Mouse (Mus musculus) liver, embryonic 13.5 days (tissue): Measurements from ENCODE around the gene Tmem179b. TPM values are rescaled to one million over a fixed set of nuclear protein-coding genes. Genes with fewer than 3 reads are reported as not detected.

Experiments used
- ATAC-seq: fragments of 200-750 bp; cut with Nextera tagmentation; 2 replicates; pipeline ENCODE4 v1.8.0; 2017; ENCODE audit warnings: low read depth, mild to moderate bottlenecking, moderate number of reproducible peaks, moderate library complexity
- DNase-seq: peaks from one replicate; pipeline ENCODE4 v3.0.0; 2022
- H3K27ac ChIP-seq: fragments of 300-500 bp; sonication (generic); 2 replicates; pipeline ENCODE4 v1.5.1; 2015; ENCODE audit warnings: moderate library complexity, mild to moderate bottlenecking, inconsistent platforms
- H3K27me3 ChIP-seq: fragments of 300-500 bp; sonication (generic); 2 replicates; pipeline ENCODE4 v1.6.1; 2015; ENCODE audit warnings: mild to moderate bottlenecking, inconsistent platforms
- H3K36me3 ChIP-seq: fragments of 300-500 bp; sonication (generic); 2 replicates; pipeline ENCODE4 v1.6.1; 2015; ENCODE audit warnings: mild to moderate bottlenecking, inconsistent platforms
- H3K4me1 ChIP-seq: fragments of 300-500 bp; sonication (generic); replicated peaks from 2 replicates; pipeline ENCODE4 v1.6.1; 2015; ENCODE audit warnings: inconsistent platforms
- H3K4me2 ChIP-seq: fragments of 300-500 bp; sonication (generic); 2 replicates; pipeline ENCODE4 v1.6.1; 2015; ENCODE audit warnings: inconsistent platforms, mild to moderate bottlenecking, moderate library complexity
- H3K4me3 ChIP-seq: fragments of 300-500 bp; sonication (generic); replicated peaks from 2 replicates; pipeline ENCODE4 v1.5.1; 2015; ENCODE audit warnings: mild to moderate bottlenecking, inconsistent platforms
- H3K9ac ChIP-seq: fragments of 300-500 bp; sonication (generic); 2 replicates; pipeline ENCODE4 v1.6.1; 2015; ENCODE audit warnings: mild to moderate bottlenecking, inconsistent platforms
- H3K9me3 ChIP-seq: fragments of 300-500 bp; sonication (generic); replicated peaks from 2 replicates; pipeline ENCODE4 v1.6.1; 2016; ENCODE audit warnings: inconsistent platforms
- WGBS: fragments of 180-500 bp; shearing (Covaris S2); methylation state at CpG from one replicate; pipeline ENCODE4 v1.1.7; 2015; ENCODE audit not compliant: insufficient replicate concordance; 5-methylcytosine and 5-hydroxymethylcytosine counted together
- microRNA-seq: library from miRNA; unstranded; fragments of <30 nt; microRNA quantifications from one replicate; pipeline ENCODE4, GENCODE M21; 2016
- polyA plus RNA-seq: library from polyadenylated mRNA; unstranded; fragments of >200 nt; fragmentation: Nextera tagmentation; extraction: Ambion mirVana; gene quantifications from 2 replicates; pipeline ENCODE4 v1.2.1, GENCODE M21; 2015

The Tmem179b gene
- polyA plus RNA-seq, 1 experiment from 2014 or later, result 97.1 TPM

GRCm38 (mm10) chr19:8727495-8728114 lies 46.7 kb downstream of the Tmem179b start:
- no peak for DNase-seq
- H3K4me2 ChIP-seq, result no peak overlapping the region
- peak overlapping the region; percentile 44; the same call in 1 of the 2 replicates for H3K27ac ChIP-seq
- H3K4me3 ChIP-seq, result no peak overlapping the region
- H3K4me1 ChIP-seq, result peaks cover 27% of the 10 kb centered on the region
- H3K36me3 ChIP-seq, result peaks cover 32% of the 10 kb centered on the region
- 8% methylated on average over 5 of the region's 5 CpGs for WGBS
- ATAC-seq, result no peak
- peaks cover under 1% of the 10 kb centered on the region; the same call in 1 of the 2 replicates for H3K27me3 ChIP-seq
- H3K9ac ChIP-seq, result no peak overlapping the region
- H3K9me3 ChIP-seq, result no peaks in the 10 kb centered on the region

GRCm38 (mm10) chr19:8726609-8727390 lies 47.5 kb downstream of the Tmem179b start:
- H3K4me3 ChIP-seq, result peak overlapping the region; percentile 85; the same call in 1 of the 2 replicates
- no peaks in the 10 kb centered on the region for H3K27me3 ChIP-seq
- peak overlapping the region; percentile 19; the same call in 1 of the 2 replicates for H3K4me2 ChIP-seq
- peaks cover 32% of the 10 kb centered on the region for H3K36me3 ChIP-seq
- peak overlapping the region; percentile 86; the same call in 1 of the 2 replicates for H3K9ac ChIP-seq
- H3K27ac ChIP-seq, result peak overlapping the region; percentile 98
- WGBS, result 11% methylated on average over 3 of the region's 3 CpGs
- DNase-seq (no peak), ATAC-seq (peak; percentile 4; the same call in 1 of the 2 replicates)
- peaks cover 32% of the 10 kb centered on the region for H3K4me1 ChIP-seq
- H3K9me3 ChIP-seq, result no peaks in the 10 kb centered on the region

- H3K9ac ChIP-seq, result peak overlapping the region; percentile 86
- no peaks in the 10 kb centered on the region for H3K27me3 ChIP-seq
- peak overlapping the region; percentile 85 for H3K4me3 ChIP-seq
- H3K9me3 ChIP-seq, result no peaks in the 10 kb centered on the region
- DNase-seq (no peak), ATAC-seq (no peak)
- H3K4me1 ChIP-seq, result peaks cover 47% of the 10 kb centered on the region
- peak overlapping the region; percentile 78 for H3K4me2 ChIP-seq
- peak overlapping the region; percentile 98 for H3K27ac ChIP-seq
- 27% methylated on average over 4 of the region's 4 CpGs for WGBS
- peaks cover 32% of the 10 kb centered on the region for H3K36me3 ChIP-seq
Measured at GRCm38 (mm10) chr19:8725081-8725613, 49.1 kb downstream of the Tmem179b start.

- Histone ChIP-seq H3K27me3 (no peaks in the 10 kb centered on the region), H3K9ac (peak overlapping the region; percentile 86), H3K9me3 (no peaks in the 10 kb centered on the region), H3K4me3 (peak overlapping the region; percentile 85), H3K36me3 (peaks cover 32% of the 10 kb centered on the region), H3K27ac (peak overlapping the region; percentile 98), H3K4me1 (peaks cover 50% of the 10 kb centered on the region), H3K4me2 (peak overlapping the region; percentile 78)
- no peak for DNase-seq
- 0% methylated on average over 2 of the region's 2 CpGs for WGBS
- no peak for ATAC-seq
Measured at GRCm38 (mm10) chr19:8724392-8724791, 49.9 kb downstream of the Tmem179b start.

GRCm38 (mm10) chr19:8723574-8724346 lies 50.5 kb downstream of the Tmem179b start:
- peaks cover 53% of the 10 kb centered on the region for H3K4me1 ChIP-seq
- whole genome bisulfite sequencing, result under 1% methylated on average over 20 of the region's 20 CpGs
- peak overlapping the region; percentile 98 for H3K27ac ChIP-seq

GRCm38 (mm10) chr19:8722907-8723573 lies 51.2 kb downstream of the Tmem179b start, which contains the start of gene Slc3a2:
TSS of gene Slc3a2 (minus strand) at chr19:8723369.
- ATAC-seq, result peak; percentile 90
- DNase-seq, result peak; percentile 97
- WGBS, result under 1% methylated on average over 50 of the region's 50 CpGs
- Histone ChIP-seq H3K9me3 (no peaks in the 10 kb centered on the region), H3K4me2 (peak within 1 kb of the TSS; percentile 81), H3K36me3 (peaks cover 32% of the 10 kb centered on the region), H3K27me3 (no peaks in the 10 kb centered on the region), H3K4me3 (peak within 1 kb of the TSS; percentile 85), H3K27ac (peak within 1 kb of the TSS; percentile 98), H3K4me1 (peaks cover 59% of the 10 kb centered on the region), H3K9ac (peak within 1 kb of the TSS; percentile 88)

More at GRCm38 (mm10) chr19:8723574-8724346, 50.5 kb downstream of the Tmem179b start:
- no peaks in the 10 kb centered on the region for H3K9me3 ChIP-seq
- no peaks in the 10 kb centered on the region for H3K27me3 ChIP-seq
- peak overlapping the region; percentile 85 for H3K4me3 ChIP-seq
- peak overlapping the region; percentile 86 for H3K9ac ChIP-seq
- DNase-seq, result no peak
- peaks cover 32% of the 10 kb centered on the region for H3K36me3 ChIP-seq
- no peak for ATAC-seq
- peak overlapping the region; percentile 78 for H3K4me2 ChIP-seq

GRCm38 (mm10) chr19:8722559-8722906 lies 51.7 kb downstream of the Tmem179b start:
- Histone ChIP-seq H3K27ac (peak overlapping the region; percentile 98), H3K4me1 (peaks cover 64% of the 10 kb centered on the region), H3K9ac (peak overlapping the region; percentile 88), H3K9me3 (no peaks in the 10 kb centered on the region), H3K4me2 (peak overlapping the region; percentile 81), H3K4me3 (peak overlapping the region; percentile 85), H3K36me3 (peaks cover 32% of the 10 kb centered on the region), H3K27me3 (no peaks in the 10 kb centered on the region)
- DNase-seq (no peak), ATAC-seq (peak; percentile 8; the same call in 1 of the 2 replicates)
- under 1% methylated on average over 5 of the region's 5 CpGs for WGBS

Small RNA genes lying within 50 kb of the gene (microRNA-seq; reads per million reads assigned to microRNA genes)
- gene Mir6992, result 2.1 reads per million

Other genes starting within 250 kb of the Tmem179b start
- gene Slc22a8, start 183.2 kb downstream of the Tmem179b start, polyA plus RNA-seq, result 1.3 and 1.6 TPM in 2 replicates
- gene Slc22a6, start 156.4 kb downstream of the Tmem179b start, polyA plus RNA-seq, result not detected in 2 replicates
- not detected in 2 replicates for gene Chrm1, start 110.7 kb downstream of the Tmem179b start, polyA plus RNA-seq
- gene Slc3a2, start 51.1 kb downstream of the Tmem179b start, polyA plus RNA-seq, result 118 and 128 TPM in 2 replicates
- gene Wdr74, start 38.6 kb downstream of the Tmem179b start, polyA plus RNA-seq, result 80.8 and 81.6 TPM in 2 replicates
- 0.81 and 1.3 TPM in 2 replicates for gene 1700092M07Rik, start 33.7 kb downstream of the Tmem179b start, polyA plus RNA-seq
- 48.2 and 51.9 TPM in 2 replicates for gene Stx5a, start 33.1 kb downstream of the Tmem179b start, polyA plus RNA-seq
- gene Nxf1, start 17.4 kb downstream of the Tmem179b start, polyA plus RNA-seq, result 93.3 and 104 TPM in 2 replicates
- gene Tmem223, start 3.5 kb downstream of the Tmem179b start, polyA plus RNA-seq, result 66.1 and 74.2 TPM in 2 replicates
- 16.6 and 17.2 TPM in 2 replicates for gene Taf6l, start 11.9 kb upstream of the Tmem179b start, polyA plus RNA-seq
- gene Polr2g, start 24.1 kb upstream of the Tmem179b start, polyA plus RNA-seq, result 105 and 110 TPM in 2 replicates
- gene Zbtb3, start 28.1 kb upstream of the Tmem179b start, polyA plus RNA-seq, result 1.5 TPM in 2 replicates
- gene Ttc9c, start 44.9 kb upstream of the Tmem179b start, polyA plus RNA-seq, result 25.1 and 27.4 TPM in 2 replicates
- 2.8 and 3.0 TPM in 2 replicates for gene Hnrnpul2, start 45.5 kb upstream of the Tmem179b start, polyA plus RNA-seq
- gene AC129217.1, start 55.3 kb upstream of the Tmem179b start, polyA plus RNA-seq, result not detected in 2 replicates
- 33.8 and 37.2 TPM in 2 replicates for gene Bscl2, start 63.0 kb upstream of the Tmem179b start, polyA plus RNA-seq
- gene Gng3, start 64.7 kb upstream of the Tmem179b start, polyA plus RNA-seq, result 0.52 and 0.73 TPM in 2 replicates
- 0.05 and 0.18 TPM in 2 replicates for gene Lrrn4cl, start 76.3 kb upstream of the Tmem179b start, polyA plus RNA-seq
- gene Ubxn1, start 97.0 kb upstream of the Tmem179b start, polyA plus RNA-seq, result 112 and 125 TPM in 2 replicates
- gene Uqcc3, start 106.5 kb upstream of the Tmem179b start, polyA plus RNA-seq, result 37.8 and 38.5 TPM in 2 replicates
- gene Lbhd1, start 109.3 kb upstream of the Tmem179b start, polyA plus RNA-seq, result 81.2 and 113 TPM in 2 replicates
- gene Gm49403, start 109.5 kb upstream of the Tmem179b start, polyA plus RNA-seq, result not detected in 2 replicates
- 89.5 and 92.3 TPM in 2 replicates for gene 1810009A15Rik, start 114.4 kb upstream of the Tmem179b start, polyA plus RNA-seq
- not detected in 2 replicates for gene Gm49416, start 114.5 kb upstream of the Tmem179b start, polyA plus RNA-seq
- 26.1 and 26.5 TPM in 2 replicates for gene Ints5, start 118.5 kb upstream of the Tmem179b start, polyA plus RNA-seq
- 41.4 and 52.7 TPM in 2 replicates for gene Ganab, start 123.6 kb upstream of the Tmem179b start, polyA plus RNA-seq
- gene B3gat3, start 145.9 kb upstream of the Tmem179b start, polyA plus RNA-seq, result 20.1 and 22.8 TPM in 2 replicates
- gene Rom1, start 154.9 kb upstream of the Tmem179b start, polyA plus RNA-seq, result 2.7 and 2.8 TPM in 2 replicates
- 14.4 and 15.2 TPM in 2 replicates for gene Eml3, start 155.1 kb upstream of the Tmem179b start, polyA plus RNA-seq
- gene Mta2, start 167.4 kb upstream of the Tmem179b start, polyA plus RNA-seq, result 99.5 and 114 TPM in 2 replicates
- gene Tut1, start 179.4 kb upstream of the Tmem179b start, polyA plus RNA-seq, result 18.7 and 20.2 TPM in 2 replicates
- 298 and 320 TPM in 2 replicates for gene Eef1g, start 192.6 kb upstream of the Tmem179b start, polyA plus RNA-seq
- 1.4 and 1.6 TPM in 2 replicates for gene Ahnak, start 214.8 kb upstream of the Tmem179b start, polyA plus RNA-seq